Mouse (Mus musculus) thymus, adult 2 months (tissue): Measurements from ENCODE around the gene Gm6040.

Experiments used
- CTCF ChIP-seq: fragments of 200-500 bp; IDR thresholded peaks from 2 replicates; pipeline ENCODE4 v1.5.1; 2012; ENCODE audit warnings: mild to moderate bottlenecking, control low read depth, low read length, moderate library complexity, borderline replicate concordance; ENCODE audit not compliant: control insufficient read depth, poor library complexity, insufficient read depth; ENCODE audit errors: extremely low read depth
- POLR2A ChIP-seq: fragments of 200-500 bp; IDR thresholded peaks from 2 replicates; pipeline ENCODE4 v1.6.1; 2012; ENCODE audit warnings: mild to moderate bottlenecking, low read length, control low read depth, moderate library complexity; ENCODE audit not compliant: control insufficient read depth, poor library complexity, insufficient read depth; ENCODE audit errors: extremely low read depth

- no peak for TF ChIP-seq CTCF
- no peak for TF ChIP-seq POLR2A
Measured at GRCm38 (mm10) chr8:20907119-20907518, 14.8 kb downstream of the Gm6040 start.
